Mouse (Mus musculus): ENCODE data around the gene Tom1. TPM values are rescaled to one million over a fixed set of nuclear protein-coding genes. Genes with fewer than 3 reads are reported as not detected.

The Tom1 gene
- total RNA-seq, 2 experiments from 2014 or later: 37.2 to 47.1 TPM

DNA sequence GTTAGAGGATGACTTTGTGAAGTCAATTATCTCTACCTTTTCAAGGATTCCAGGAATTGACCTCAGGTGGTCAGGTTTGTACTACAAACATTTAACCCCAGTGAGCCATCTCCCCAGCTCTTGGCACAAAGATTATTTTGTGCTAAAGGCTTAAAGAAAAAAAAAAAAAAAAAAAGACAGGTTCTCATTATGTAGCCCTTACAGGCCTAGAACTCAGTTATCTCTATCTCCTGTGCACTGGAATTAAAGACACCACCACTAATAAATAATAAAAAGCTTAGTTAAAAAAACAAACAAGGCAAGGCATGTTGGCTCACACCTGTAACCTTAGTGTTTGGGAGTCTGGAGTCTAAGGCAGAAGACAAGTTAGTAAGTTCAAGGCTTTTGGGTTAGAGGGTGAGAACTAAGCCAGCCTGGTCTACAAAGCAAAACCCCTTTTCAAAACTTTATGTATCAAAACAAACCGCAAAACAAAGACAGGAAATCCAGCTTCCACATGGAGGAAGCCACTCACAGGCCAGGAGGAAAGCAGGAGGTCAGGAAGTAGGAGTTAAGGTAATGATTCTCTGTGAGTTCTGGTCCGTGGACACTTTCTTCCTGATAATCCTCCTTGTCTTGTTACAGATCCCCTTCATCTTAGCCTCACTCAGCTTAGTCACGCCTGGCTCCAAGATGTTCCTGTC lies 51.0 kb downstream of the Tom1 start:
- intact Hi-C loops (cut with DNase I): no loop called here
- no peak for DNase-seq (ENCODE audit: low spot score in 2 of 2)

DNA sequence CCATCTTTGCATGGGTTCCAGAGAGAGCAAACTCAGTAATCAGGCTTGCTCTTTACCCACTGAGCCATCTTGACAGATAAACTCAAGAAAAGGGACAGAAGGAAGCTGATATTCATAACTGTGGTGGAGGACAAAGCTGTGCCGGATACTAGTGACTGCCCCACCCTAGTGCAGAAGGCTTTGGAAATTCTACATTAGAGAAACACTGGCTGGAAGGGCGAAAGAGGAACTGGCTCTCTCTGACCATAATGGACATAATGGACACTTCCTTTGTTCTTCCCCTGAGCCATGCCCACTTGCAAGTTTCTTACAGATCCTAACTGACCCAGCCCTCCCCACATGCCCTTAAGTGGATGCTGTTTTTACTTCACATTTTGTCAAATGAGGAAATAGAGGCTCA lies 52.5 kb downstream of the Tom1 start:
- intact Hi-C loops (cut with DNase I): no loop called here
- no peak for DNase-seq (ENCODE audit: low spot score in 2 of 2)

DNA sequence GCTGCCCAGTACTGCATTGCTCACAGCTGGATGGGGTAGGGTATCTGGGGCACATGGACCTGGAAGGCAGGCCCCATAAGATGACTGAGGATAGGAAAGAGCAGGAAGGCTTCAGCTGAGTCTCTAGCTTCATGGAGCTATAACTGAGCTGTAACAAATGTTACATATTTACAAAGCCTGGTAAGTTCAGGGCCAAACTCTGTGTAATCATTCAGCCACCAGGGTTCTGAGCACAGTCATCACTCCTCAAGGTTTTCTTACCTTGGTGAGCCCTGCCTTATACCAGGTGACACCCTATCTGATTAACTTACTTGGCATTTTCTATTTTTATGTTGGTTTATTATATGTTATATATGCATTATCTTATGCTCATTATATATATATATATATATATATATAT lies 53.6 kb downstream of the Tom1 start:
- no peak for DNase-seq (ENCODE audit: low spot score in 2 of 2)
- intact Hi-C loops (cut with DNase I): no loop called here

DNA sequence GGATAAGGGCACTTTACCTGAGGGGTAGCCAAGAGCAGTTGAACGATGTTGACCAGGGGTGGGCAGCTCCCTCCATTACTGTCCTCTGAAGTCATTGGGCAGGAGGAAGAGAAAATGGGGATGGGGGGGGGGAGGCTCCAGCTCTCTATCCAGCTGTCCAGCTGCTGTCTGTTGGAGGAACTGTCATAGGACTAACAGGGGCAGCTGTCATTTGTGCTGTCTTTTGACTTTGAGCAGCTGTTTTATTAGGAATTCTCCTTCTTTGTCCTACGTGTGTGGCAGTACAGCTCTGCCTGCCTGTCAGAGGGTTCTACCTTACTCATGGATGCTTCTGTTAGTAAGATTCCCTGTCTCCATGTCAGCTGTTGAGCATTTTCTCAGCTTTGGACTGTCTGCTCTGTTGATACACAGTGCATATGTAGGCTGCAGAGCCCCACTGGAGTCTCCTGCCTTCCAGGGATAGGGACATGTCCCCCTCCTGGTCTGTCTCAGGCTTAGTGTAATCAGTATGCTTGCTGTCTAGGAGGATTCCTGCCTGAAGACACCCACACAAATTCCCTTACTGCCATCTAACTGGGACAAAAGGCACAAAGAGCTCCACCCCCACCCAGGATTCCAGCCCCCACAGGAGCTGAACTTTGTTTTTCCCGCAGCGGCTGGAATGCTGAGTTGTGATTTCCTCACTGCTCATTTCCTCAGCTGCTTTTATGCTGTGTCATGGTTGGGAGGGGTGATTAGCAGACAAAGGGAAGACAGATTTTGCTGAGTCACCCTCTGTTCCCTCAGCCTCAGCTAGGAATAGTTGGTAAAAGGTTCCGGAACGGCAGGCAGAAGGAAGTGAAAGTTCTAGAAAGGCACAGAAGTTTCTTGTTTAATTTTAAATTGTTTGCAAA lies 55.7 kb downstream of the Tom1 start:
- peak; percentile 60 to 61 for DNase-seq (ENCODE audit: low spot score in 2 of 2)
- intact Hi-C loops (cut with DNase I): no loop called here

DNA sequence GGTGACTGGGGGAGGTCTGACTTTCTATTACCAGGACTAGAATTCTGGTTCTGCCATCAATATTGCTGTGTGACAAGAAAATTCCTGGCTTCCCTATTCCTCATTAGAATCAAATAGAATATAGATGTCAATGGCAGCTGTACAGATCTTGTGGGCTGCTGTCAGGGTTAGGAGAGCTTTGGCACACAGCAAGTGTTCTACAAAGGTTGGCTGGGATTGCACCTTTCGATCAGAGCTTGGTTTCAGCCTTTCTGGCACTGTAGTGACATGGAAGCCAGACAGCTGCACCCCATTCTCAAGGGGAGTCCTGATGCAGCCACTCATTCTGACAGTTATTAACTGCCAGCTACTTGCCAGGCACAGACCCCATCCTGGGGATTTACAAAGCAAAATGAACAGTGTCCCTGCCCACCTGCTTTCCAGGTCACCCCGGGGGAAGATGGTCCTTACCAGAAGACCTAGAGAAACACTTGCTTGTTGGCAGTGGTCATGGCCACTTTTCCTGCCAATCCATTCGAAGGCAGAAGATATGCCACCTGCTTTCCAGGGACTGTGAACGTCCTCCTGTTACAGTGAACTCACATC lies 57.4 kb downstream of the Tom1 start:
- DNase-seq (ENCODE audit: low spot score in 2 of 2): no peak
- intact Hi-C loops (cut with DNase I): no loop called here

GRCm38 (mm10) chr8:75093399-75094156 lies 60.1 kb downstream of the Tom1 start, which contains the start of gene Hmox1:
TSS of gene Hmox1 (plus strand) at chr8:75093621.
- peak; percentile 88 to 89 for DNase-seq (ENCODE audit: low spot score in 2 of 2)
- intact Hi-C loops (cut with DNase I): loop anchor here (2.0 kb wide), 1 partner anchor 15 kb away; the partner anchor contains the start of gene Mcm5

DNA sequence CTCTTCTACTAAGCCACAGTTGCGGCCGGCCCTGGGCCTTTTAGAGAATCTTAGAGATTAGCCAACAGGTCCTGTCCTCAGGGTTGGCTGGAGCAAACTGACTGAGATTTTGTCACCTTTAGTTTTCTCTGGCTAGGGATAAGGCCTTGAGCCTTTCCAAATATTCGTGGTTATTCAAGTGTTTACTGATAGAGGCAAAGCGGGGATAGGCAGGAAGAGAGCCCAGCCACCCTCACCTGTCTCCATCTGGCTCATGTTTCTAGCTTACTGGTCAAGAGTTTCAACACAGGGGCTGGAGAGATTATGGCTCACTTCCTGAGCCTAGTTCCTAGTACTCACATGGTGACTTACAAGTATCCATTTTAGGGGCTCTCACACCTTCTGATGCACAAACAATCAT lies 69.5 kb downstream of the Tom1 start:
- DNase-seq (ENCODE audit: low spot score in 2 of 2): no peak
- intact Hi-C loops (cut with DNase I): no loop called here

DNA sequence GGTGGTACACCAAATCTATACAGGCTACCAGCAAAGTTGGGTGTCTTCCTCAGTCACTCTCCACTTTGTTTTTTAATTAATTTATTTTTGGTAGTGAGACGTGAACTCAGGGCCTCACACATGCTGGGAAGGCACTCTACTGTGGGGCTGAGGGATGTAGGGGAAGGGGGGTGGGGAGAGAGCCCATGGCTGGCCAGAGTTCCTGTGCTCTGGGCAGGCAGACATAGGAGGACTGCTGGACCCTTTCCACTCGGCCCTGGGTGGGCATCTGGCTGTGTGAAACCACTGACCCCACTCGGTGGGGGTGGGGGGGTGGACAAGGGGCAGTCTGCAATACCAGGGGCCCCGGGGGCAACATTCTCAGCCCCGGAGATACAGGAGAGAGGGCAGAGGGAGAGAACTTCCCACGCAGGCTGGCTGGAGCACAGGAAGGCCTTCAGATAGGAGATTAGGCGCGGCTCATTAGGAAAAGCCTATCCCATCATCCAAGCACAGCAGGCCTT lies 69.9 kb downstream of the Tom1 start:
- no peak for DNase-seq (ENCODE audit: low spot score in 2 of 2)
- intact Hi-C loops (cut with DNase I): no loop called here

GRCm38 (mm10) chr8:75108527-75109235 lies 75.2 kb downstream of the Tom1 start:
- intact Hi-C loops (cut with DNase I): loop anchor here (1.0 to 2.0 kb wide), 2 partner anchors 16 to 37 kb away; partner anchors contain the start of gene Hmox1
- peak; percentile 62 to 75 for DNase-seq (ENCODE audit: low spot score in 2 of 2)

DNA sequence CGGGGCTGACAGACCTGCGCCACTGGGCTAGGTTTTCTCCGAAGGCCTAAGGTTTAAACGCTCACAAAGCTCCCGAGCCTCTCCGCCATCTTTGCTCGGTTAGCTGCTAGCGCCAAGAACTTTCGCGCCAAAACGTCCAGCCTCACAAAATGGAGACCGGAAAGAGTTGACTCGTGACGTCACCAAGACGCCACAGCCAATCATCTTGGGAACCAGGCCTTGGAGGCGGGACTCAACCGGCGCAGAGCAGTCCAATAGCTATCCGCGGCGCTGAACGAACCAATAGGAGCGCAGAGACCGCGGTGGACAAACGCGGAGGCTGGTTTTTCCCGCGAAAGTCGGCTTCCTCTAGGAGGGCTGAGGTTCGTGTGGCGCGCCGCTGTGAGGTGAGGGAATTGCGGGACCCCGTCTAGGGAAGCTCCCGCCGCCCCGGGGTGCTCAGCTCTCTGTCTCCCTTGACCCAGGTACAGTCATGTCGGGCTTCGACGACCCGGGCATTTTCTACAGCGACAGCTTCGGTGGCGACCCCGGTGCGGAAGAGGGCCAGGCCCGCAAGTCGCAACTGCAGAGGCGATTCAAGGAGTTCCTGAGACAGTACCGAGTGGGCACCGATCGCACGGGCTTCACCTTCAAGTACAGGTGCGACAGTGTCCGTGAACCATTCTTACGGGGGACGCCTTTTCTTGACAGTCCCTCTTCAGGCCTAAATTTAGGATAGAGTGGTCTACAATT lies 75.9 kb downstream of the Tom1 start, which contains the start of gene Mcm5:
Gene Mcm5 (plus strand): TSS at position 334 of the 732 bp plus-strand sequence.
- peak; percentile 99 to 100 for DNase-seq (ENCODE audit: low spot score in 2 of 2)
- intact Hi-C loops (cut with DNase I): loop anchor here (1.0 to 2.0 kb wide), 2 partner anchors 17 to 38 kb away; partner anchors contain the start of gene Hmox1

DNA sequence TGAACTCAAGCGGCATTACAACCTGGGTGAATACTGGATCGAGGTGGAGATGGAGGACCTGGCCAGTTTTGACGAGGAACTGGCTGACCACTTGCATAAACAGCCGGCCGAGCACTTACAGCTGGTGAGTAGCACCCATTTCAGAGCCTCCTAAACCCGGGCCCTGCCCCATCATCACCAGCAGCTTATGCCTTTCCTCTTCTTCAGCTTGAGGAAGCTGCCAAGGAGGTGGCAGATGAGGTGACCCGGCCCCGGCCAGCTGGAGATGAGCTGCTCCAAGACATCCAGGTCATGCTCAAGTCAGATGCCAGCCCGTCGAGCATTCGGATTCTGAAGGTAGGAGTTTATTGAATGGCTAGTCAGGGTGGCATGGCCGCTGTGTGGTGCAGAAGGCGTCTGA lies 76.6 kb downstream of the Tom1 start:
- intact Hi-C loops (cut with DNase I): no loop called here
- DNase-seq (ENCODE audit: low spot score in 2 of 2): no peak

GRCm38 (mm10) chr8:75118505-75118904 lies 85.0 kb downstream of the Tom1 start:
- no peak for DNase-seq (ENCODE audit: low spot score in 2 of 2)
- intact Hi-C loops (cut with DNase I): no loop called here

DNA sequence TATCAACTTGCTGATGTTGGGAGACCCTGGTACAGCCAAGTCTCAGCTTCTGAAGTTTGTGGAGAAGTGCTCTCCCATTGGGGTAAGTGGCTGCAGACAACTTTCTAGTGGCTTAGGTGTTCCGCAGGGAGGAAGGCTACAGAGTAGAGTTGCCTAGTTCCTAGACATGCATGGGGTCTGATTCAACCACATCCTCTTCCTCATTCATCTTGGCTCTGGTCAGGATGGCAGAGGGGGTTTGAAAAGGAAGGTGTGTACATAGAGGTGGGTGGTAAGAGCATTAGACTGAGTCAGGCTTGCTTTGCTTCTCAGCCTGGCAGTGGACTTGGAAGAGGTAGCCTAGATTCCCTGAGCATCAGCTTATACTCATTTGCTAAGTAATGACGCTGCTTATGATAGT lies 85.8 kb downstream of the Tom1 start:
- DNase-seq (ENCODE audit: low spot score in 2 of 2): no peak
- intact Hi-C loops (cut with DNase I): no loop called here

Other genes with a start within 250 kb of the Tom1 start
- under 1 TPM in 1 of 2 experiments, not detected in 1; 0.17 TPM for gene Isx, start 160.5 kb upstream of the Tom1 start, total RNA-seq (2021)
- gene Hmgxb4, start 40.3 kb upstream of the Tom1 start, total RNA-seq (2021): 10 to 100 TPM; 23.4 to 24.8 TPM
- gene Hmox1, start 59.9 kb downstream of the Tom1 start, total RNA-seq (2021): 1 to 10 TPM; 3.9 to 5.1 TPM
- 1 to 10 TPM; 7.4 to 7.6 TPM for gene Mcm5, start 75.9 kb downstream of the Tom1 start, total RNA-seq (2021)
- gene Rasd2, start 180.2 kb downstream of the Tom1 start, total RNA-seq (2021): 100 to 1,000 TPM; 100 to 106 TPM

Data from left cerebral cortex, postnatal 36 days (tissue).